Mouse (Mus musculus) MEL (cell line): ENCODE measurements around the gene Ovol1. TPM values are rescaled to one million over a fixed set of nuclear protein-coding genes. Genes with fewer than 3 reads are reported as not detected.

Experiments used
- DNase-seq: peaks from one replicate; pipeline ENCODE4 v3.0.0; 2011; ENCODE audit warnings: low read depth, low spot score
- H3K27ac ChIP-seq: 2 replicates; pipeline ENCODE4 v1.5.1; 2012; ENCODE audit warnings: low read depth, mild to moderate bottlenecking, control low read depth, low read length, moderate library complexity; ENCODE audit not compliant: control insufficient read depth
- H3K27me3 ChIP-seq, 2 experiments: fragments of 150-350 bp in 1 of 2; sonication (generic) in 1 of 2; 2 replicates each; pipeline ENCODE4 v1.6.1; 2012; ENCODE audit warnings: low read length in 2 of 2, mild to moderate bottlenecking in 2 of 2, improper control_type of control experiment in 1 of 2, moderate library complexity in 1 of 2; ENCODE audit not compliant: insufficient read depth in 2 of 2, control insufficient read depth in 1 of 2
- H3K36me3 ChIP-seq, 2 experiments: 2 replicates each; pipeline ENCODE4 v1.6.1; 2012 to 2014; ENCODE audit warnings: low read length in 2 of 2, improper control_type of control experiment in 1 of 2, inconsistent platforms in 1 of 2, mild to moderate bottlenecking in 1 of 2; ENCODE audit not compliant: insufficient read depth in 2 of 2, control insufficient read depth in 1 of 2
- H3K4me1 ChIP-seq, 2 experiments: fragments of 150-350 bp in 1 of 2; sonication (generic) in 1 of 2; 2 replicates each; pipeline ENCODE4 v1.6.1; 2012; ENCODE audit warnings: low read length in 2 of 2, improper control_type of control experiment in 1 of 2, mild to moderate bottlenecking in 1 of 2; ENCODE audit not compliant: insufficient read depth in 2 of 2, control insufficient read depth in 1 of 2
- H3K4me3 ChIP-seq, 2 experiments: fragments of 150-350 bp in 1 of 2; sonication (generic) in 1 of 2; 2 replicates each; pipeline ENCODE4 v1.5.1; 2012; ENCODE audit warnings: low read depth in 2 of 2, low read length in 2 of 2, mild to moderate bottlenecking in 2 of 2, moderate library complexity in 2 of 2, control low read depth in 1 of 2, improper control_type of control experiment in 1 of 2; ENCODE audit not compliant: control insufficient read depth in 1 of 2, insufficient read depth in 1 of 2
- H3K79me2 ChIP-seq: 2 replicates; pipeline ENCODE4 v1.6.1; 2012; ENCODE audit warnings: mild to moderate bottlenecking, low read length, moderate library complexity; ENCODE audit not compliant: control insufficient read depth, poor library complexity, insufficient read depth
- H3K9ac ChIP-seq: 2 replicates; pipeline ENCODE4 v1.6.1; 2012; ENCODE audit warnings: low read depth, mild to moderate bottlenecking, control low read depth, low read length, moderate library complexity; ENCODE audit not compliant: control insufficient read depth, poor library complexity, severe bottlenecking
- H3K9me3 ChIP-seq: fragments of 150-350 bp; sonication (generic); replicated peaks from 2 replicates; pipeline ENCODE4 v1.6.1; 2012; ENCODE audit warnings: mild to moderate bottlenecking, low read length, improper control_type of control experiment, moderate library complexity; ENCODE audit not compliant: insufficient read depth
- CHD1 ChIP-seq: IDR thresholded peaks from 2 replicates; pipeline ENCODE4 v1.6.1; 2012; ENCODE audit warnings: low read depth, mild to moderate bottlenecking, inconsistent platforms, low read length, improper control_type of control experiment
- CHD2 ChIP-seq: IDR thresholded peaks from 2 replicates; pipeline ENCODE4 v1.6.1; 2011; ENCODE audit warnings: low read length, improper control_type of control experiment
- CTCF ChIP-seq, 3 experiments: IDR thresholded peaks in 2 of 3; conservative IDR thresholded peaks in 1 of 3; 2 replicates each; pipeline ENCODE4 v1.5.1; 2011 to 2012; ENCODE audit warnings: low read length in 3 of 3, low read depth in 2 of 3, mild to moderate bottlenecking in 2 of 3, improper control_type of control experiment in 1 of 3, inconsistent platforms in 1 of 3, mixed read lengths in 1 of 3, moderate library complexity in 1 of 3; ENCODE audit not compliant: control insufficient read depth in 1 of 3, insufficient read depth in 1 of 3, poor library complexity in 1 of 3, severe bottlenecking in 1 of 3
- E2F4 ChIP-seq: IDR thresholded peaks from 2 replicates; pipeline ENCODE4 v1.6.1; 2011; ENCODE audit warnings: low read depth, low read length, improper control_type of control experiment, borderline replicate concordance
- ELF1 ChIP-seq: IDR thresholded peaks from 2 replicates; pipeline ENCODE4 v1.6.1; 2014; ENCODE audit warnings: low read depth, mild to moderate bottlenecking, inconsistent platforms, low read length, improper control_type of control experiment, moderate library complexity
- ETS1 ChIP-seq: IDR thresholded peaks from 2 replicates; pipeline ENCODE4 v1.6.1; 2012; ENCODE audit warnings: low read depth, mild to moderate bottlenecking, inconsistent platforms, low read length, improper control_type of control experiment, moderate library complexity
- GATA1 ChIP-seq: IDR thresholded peaks from 2 replicates; pipeline ENCODE4 v1.6.1; 2011; ENCODE audit warnings: low read depth, low read length, improper control_type of control experiment
- JUND ChIP-seq: IDR thresholded peaks from 2 replicates; pipeline ENCODE4 v1.6.1; 2011; ENCODE audit warnings: low read depth, mild to moderate bottlenecking, improper control_type of control experiment, low read length
- KAT2A ChIP-seq: conservative IDR thresholded peaks from 2 replicates; pipeline ENCODE4 v1.6.1; 2012; ENCODE audit warnings: low read depth, low read length, improper control_type of control experiment, inconsistent platforms
- MAFK ChIP-seq: IDR thresholded peaks from 2 replicates; pipeline ENCODE4 v1.6.1; 2011; ENCODE audit warnings: low read depth, mild to moderate bottlenecking, low read length, improper control_type of control experiment, borderline replicate concordance
- MAZ ChIP-seq: IDR thresholded peaks from 2 replicates; pipeline ENCODE4 v1.6.1; 2012; ENCODE audit warnings: low read depth, mild to moderate bottlenecking, inconsistent platforms, low read length, improper control_type of control experiment
- MEF2A ChIP-seq: IDR thresholded peaks from 2 replicates; pipeline ENCODE4 v1.6.1; 2014; ENCODE audit warnings: low read depth, mild to moderate bottlenecking, inconsistent platforms, low read length, improper control_type of control experiment; ENCODE audit not compliant: poor library complexity, insufficient replicate concordance, severe bottlenecking; ENCODE audit errors: extremely low read depth
- MYB ChIP-seq: IDR thresholded peaks from 2 replicates; pipeline ENCODE4 v1.6.1; 2011; ENCODE audit warnings: mild to moderate bottlenecking, low read depth, low read length, improper control_type of control experiment
- NELFE ChIP-seq: IDR thresholded peaks from 2 replicates; pipeline ENCODE4 v1.6.1; 2011; ENCODE audit warnings: low read depth, low read length, improper control_type of control experiment
- NRF1 ChIP-seq: IDR thresholded peaks from 2 replicates; pipeline ENCODE4 v1.6.1; 2014; ENCODE audit warnings: low read depth, mild to moderate bottlenecking, inconsistent platforms, low read length, improper control_type of control experiment, moderate library complexity; ENCODE audit not compliant: poor library complexity, insufficient read depth, severe bottlenecking
- POLR2A ChIP-seq, 2 experiments: IDR thresholded peaks; 2 replicates each; pipeline ENCODE4 v1.6.1; 2011 to 2012; ENCODE audit warnings: low read length in 2 of 2, mild to moderate bottlenecking in 2 of 2, control low read depth in 1 of 2, improper control_type of control experiment in 1 of 2, low read depth in 1 of 2, moderate library complexity in 1 of 2; ENCODE audit not compliant: control insufficient read depth in 1 of 2, insufficient read depth in 1 of 2, poor library complexity in 1 of 2
- POLR2AphosphoS2 ChIP-seq: IDR thresholded peaks from 2 replicates; pipeline ENCODE4 v1.6.1; 2011; ENCODE audit warnings: low read length, improper control_type of control experiment
- POLR2AphosphoS5 ChIP-seq: IDR thresholded peaks from 2 replicates; pipeline ENCODE4 v1.6.1; 2012; ENCODE audit warnings: low read depth, borderline replicate concordance, mild to moderate bottlenecking, inconsistent platforms, low read length, moderate library complexity, mixed read lengths
- RAD21 ChIP-seq: IDR thresholded peaks from 2 replicates; pipeline ENCODE4 v1.6.1; 2011; ENCODE audit warnings: mild to moderate bottlenecking, low read depth, low read length, improper control_type of control experiment
- SIN3A ChIP-seq: IDR thresholded peaks from 2 replicates; pipeline ENCODE4 v1.6.1; 2012; ENCODE audit warnings: low read length, improper control_type of control experiment, inconsistent platforms
- TCF12 ChIP-seq: IDR thresholded peaks from 2 replicates; pipeline ENCODE4 v1.6.1; 2014; ENCODE audit warnings: low read depth, mild to moderate bottlenecking, inconsistent platforms, low read length, improper control_type of control experiment, moderate library complexity
- USF1 ChIP-seq: IDR thresholded peaks from 2 replicates; pipeline ENCODE4 v1.6.1; 2014; ENCODE audit warnings: low read depth, mild to moderate bottlenecking, inconsistent platforms, low read length, improper control_type of control experiment, moderate library complexity
- USF2 ChIP-seq, 2 experiments: IDR thresholded peaks; 2 replicates each; pipeline ENCODE4 v1.6.1; 2011 to 2012; ENCODE audit warnings: improper control_type of control experiment in 2 of 2, low read length in 2 of 2, borderline replicate concordance in 1 of 2, inconsistent platforms in 1 of 2, low read depth in 1 of 2, mild to moderate bottlenecking in 1 of 2; ENCODE audit not compliant: insufficient read depth in 1 of 2
- ZKSCAN1 ChIP-seq: IDR thresholded peaks from 2 replicates; pipeline ENCODE4 v1.6.1; 2012; ENCODE audit warnings: low read depth, mild to moderate bottlenecking, inconsistent platforms, low read length, improper control_type of control experiment, moderate library complexity
- ZMIZ1 ChIP-seq: IDR thresholded peaks from 2 replicates; pipeline ENCODE4 v1.6.1; 2012; ENCODE audit warnings: low read depth, mild to moderate bottlenecking, inconsistent platforms, low read length, improper control_type of control experiment, moderate library complexity
- polyA plus RNA-seq, 2 experiments: library from polyadenylated mRNA; stranded (reverse) in 1 of 2; unstranded in 1 of 2; fragments of >175 nt in 1 of 2; fragments of >200 nt in 1 of 2; gene quantifications; 2 replicates each; pipeline versions ENCODE4 v1.2.1 to v1.2.4; 2012; ENCODE audit warnings: low replicate concordance in 2 of 2, low read depth in 1 of 2; ENCODE audit not compliant: insufficient read length in 2 of 2, insufficient read depth in 1 of 2, missing spikeins in 1 of 2
- total RNA-seq: library from RNA; depleted of rRNA; stranded (reverse); fragments of 300-350 nt; gene quantifications from 2 replicates; pipeline ENCODE4 v1.2.3, GENCODE M21; 2012; rRNA removed

Ovol1 gene
- total RNA-seq (not detected in 2 replicates), polyA plus RNA-seq (under 1 TPM in 1 of 2 experiments, not detected in 1; 0.06 TPM)

DNA sequence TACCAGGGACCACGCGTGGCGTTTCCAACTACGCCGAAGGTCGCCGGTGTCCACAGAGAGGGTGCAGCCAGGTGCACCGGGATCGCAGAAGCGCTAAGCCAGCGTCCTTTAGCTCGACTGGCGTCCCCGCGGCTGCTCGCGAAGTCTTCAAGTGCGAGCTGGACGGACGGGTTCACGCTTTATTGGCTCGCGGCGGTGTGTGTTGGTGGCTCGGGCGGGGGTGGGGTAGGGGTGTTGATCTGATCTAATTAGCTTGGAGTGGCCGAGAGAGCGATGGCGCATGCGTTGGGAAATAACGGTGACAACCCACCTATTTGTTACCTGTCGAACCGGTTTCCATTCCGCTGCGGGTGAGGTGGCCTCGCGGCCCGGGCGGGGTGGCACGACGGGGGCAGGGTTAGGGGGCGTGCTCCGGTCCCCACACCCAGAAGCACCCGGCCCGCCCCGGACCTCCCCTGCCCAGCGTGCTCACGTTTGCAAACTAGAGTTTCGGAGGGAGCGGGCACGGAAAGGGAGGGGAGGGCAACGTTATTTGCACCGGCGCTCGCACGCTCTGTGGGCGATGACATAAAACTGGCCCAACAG is at the start of gene Ovol1:
Ovol1 (minus strand) TSS at position 190 of the 585 bp plus-strand sequence.
- no peaks in the 10 kb centered on the region for H3K79me2 ChIP-seq
- no peaks in the 10 kb centered on the region for H3K9me3 ChIP-seq
- no peak for DNase-seq
- no peaks in the 10 kb centered on the region for H3K36me3 ChIP-seq
- no peaks in the 10 kb centered on the region for H3K27me3 ChIP-seq
- no peak within 1 kb of the TSS for H3K27ac ChIP-seq
- no peak within 1 kb of the TSS for H3K4me3 ChIP-seq
- no peak for TF ChIP-seq MAFK
- TF ChIP-seq SIN3A = no peak
- no peak for TF ChIP-seq POLR2A (IDR thresholded peaks at IDR 0.05; ENCODE audit: control insufficient read depth in 1 of 2, insufficient read depth in 1 of 2, low read depth in 1 of 2, low read length in 2 of 2, poor library complexity in 1 of 2)
- TF ChIP-seq POLR2AphosphoS2 = no peak
- no peak for TF ChIP-seq MAZ
- no peak for TF ChIP-seq CHD2
- no peak for TF ChIP-seq RAD21
- no peak within 1 kb of the TSS for H3K9ac ChIP-seq
- no peaks in the 10 kb centered on the region for H3K4me1 ChIP-seq

DNA sequence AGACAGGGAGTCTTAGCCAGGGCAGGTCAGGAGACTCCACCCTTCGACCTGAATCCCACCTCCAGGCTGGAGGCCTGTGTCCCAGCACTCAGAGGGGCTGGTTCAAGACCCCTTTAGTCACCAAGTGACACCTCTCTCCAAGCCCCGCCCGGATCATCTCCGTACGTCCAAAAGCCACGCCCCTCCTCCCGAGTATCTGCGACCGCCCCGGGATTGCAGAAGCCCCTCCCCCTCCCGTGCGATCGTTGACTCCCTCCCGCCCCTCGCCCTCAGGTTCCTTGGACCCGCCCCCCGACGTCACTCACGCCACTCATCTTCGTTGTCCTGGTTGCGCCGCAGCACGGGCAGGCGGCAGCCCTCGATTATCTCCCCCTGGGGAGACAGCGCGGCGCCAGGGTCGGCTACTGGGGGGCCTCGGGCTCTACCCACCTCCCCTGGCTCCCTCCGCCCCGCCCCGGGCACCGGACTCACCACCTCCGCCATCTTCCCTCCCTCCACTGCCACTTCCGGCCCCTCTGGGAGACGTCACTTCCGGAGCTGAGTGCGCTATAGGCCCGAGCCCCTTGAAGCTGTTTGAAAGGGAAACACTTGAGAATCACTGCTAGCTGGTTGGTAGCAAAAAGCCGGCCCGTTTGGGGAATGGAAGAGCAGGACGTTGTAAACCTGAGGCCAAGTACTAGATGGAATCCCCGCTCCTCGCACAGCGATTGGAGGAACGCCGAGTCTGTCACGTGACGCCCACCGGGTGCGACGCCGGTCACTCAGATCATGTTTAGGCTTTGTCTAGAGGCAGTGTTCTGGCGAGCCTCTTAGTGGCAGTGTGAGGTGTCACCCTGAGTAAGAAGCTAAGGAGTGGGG is 49.3 kb upstream of the Ovol1 start, which contains the start of gene Kat5:
Kat5 (minus strand) TSS at position 691 of the 858 bp plus-strand sequence.
- Histone ChIP-seq H3K36me3 (peaks cover 0 to 37% of the 10 kb centered on the region in 2 experiments; a peak in 2 of 4 replicates), H3K9ac (peak within 1 kb of the TSS; percentile 90), H3K4me1 (peaks cover 11 to 33% of the 10 kb centered on the region in 2 experiments), H3K9me3 (no peaks in the 10 kb centered on the region), H3K27ac (peak within 1 kb of the TSS; percentile 98), H3K79me2 (peaks cover 7% of the 10 kb centered on the region), H3K4me3 (peak within 1 kb of the TSS; percentile 89 to 93), H3K27me3 (no peaks in the 10 kb centered on the region)
- DNase-seq = peak; percentile 94
- peak; percentile 91 for TF ChIP-seq ZMIZ1
- TF ChIP-seq MYB = no peak
- TF ChIP-seq NELFE = peak; percentile 77
- no peak for TF ChIP-seq GATA1
- TF ChIP-seq CHD2 = no peak
- TF ChIP-seq MAFK = no peak
- TF ChIP-seq RAD21 = no peak
- peak; percentile 59 to 83 for TF ChIP-seq POLR2A (IDR thresholded peaks at IDR 0.05; ENCODE audit: control insufficient read depth in 1 of 2, insufficient read depth in 1 of 2, low read depth in 1 of 2, low read length in 2 of 2, poor library complexity in 1 of 2)
- TF ChIP-seq CTCF (IDR thresholded peaks at IDR 0.05 in 2 of 3, conservative IDR thresholded peaks at IDR 0.05 in 1 of 3; ENCODE audit: control insufficient read depth in 1 of 3, insufficient read depth in 1 of 3, low read depth in 2 of 3, low read length in 3 of 3, poor library complexity in 1 of 3, severe bottlenecking in 1 of 3) = peak in 1 of 3 experiments; percentile 16; a peak in 1 of 6 replicates
- TF ChIP-seq NRF1 = no peak
- TF ChIP-seq ZKSCAN1 = no peak
- peak; percentile 83 for TF ChIP-seq SIN3A
- peak; percentile 84 for TF ChIP-seq ELF1
- no peak for TF ChIP-seq POLR2AphosphoS5
- TF ChIP-seq MAZ = peak; percentile 51
- TF ChIP-seq CHD1 = no peak
- TF ChIP-seq KAT2A = no peak; the same call in 1 of the 2 replicates
- peak; percentile 4; the same call in 1 of the 2 replicates for TF ChIP-seq ETS1
- peak; percentile 40; the same call in 1 of the 2 replicates for TF ChIP-seq TCF12
- 0 out of 2 replicates have a peak, but pooled peaks have one; percentile 43 for TF ChIP-seq MEF2A
- TF ChIP-seq USF1 = peak; percentile 98
- no peak for TF ChIP-seq JUND
- TF ChIP-seq E2F4 = peak; percentile 49; the same call in 1 of the 2 replicates
- TF ChIP-seq USF2 (IDR thresholded peaks at IDR 0.05; ENCODE audit: borderline replicate concordance in 1 of 2, insufficient read depth in 1 of 2, low read depth in 1 of 2, low read length in 2 of 2) = peak; percentile 60 to 88; a peak in 3 of 4 replicates
- TF ChIP-seq POLR2AphosphoS2 = 0 out of 2 replicates have a peak, but pooled peaks have one; percentile 44
